Mouse (Mus musculus): Measurements from ENCODE around the gene Pax9.

DNA sequence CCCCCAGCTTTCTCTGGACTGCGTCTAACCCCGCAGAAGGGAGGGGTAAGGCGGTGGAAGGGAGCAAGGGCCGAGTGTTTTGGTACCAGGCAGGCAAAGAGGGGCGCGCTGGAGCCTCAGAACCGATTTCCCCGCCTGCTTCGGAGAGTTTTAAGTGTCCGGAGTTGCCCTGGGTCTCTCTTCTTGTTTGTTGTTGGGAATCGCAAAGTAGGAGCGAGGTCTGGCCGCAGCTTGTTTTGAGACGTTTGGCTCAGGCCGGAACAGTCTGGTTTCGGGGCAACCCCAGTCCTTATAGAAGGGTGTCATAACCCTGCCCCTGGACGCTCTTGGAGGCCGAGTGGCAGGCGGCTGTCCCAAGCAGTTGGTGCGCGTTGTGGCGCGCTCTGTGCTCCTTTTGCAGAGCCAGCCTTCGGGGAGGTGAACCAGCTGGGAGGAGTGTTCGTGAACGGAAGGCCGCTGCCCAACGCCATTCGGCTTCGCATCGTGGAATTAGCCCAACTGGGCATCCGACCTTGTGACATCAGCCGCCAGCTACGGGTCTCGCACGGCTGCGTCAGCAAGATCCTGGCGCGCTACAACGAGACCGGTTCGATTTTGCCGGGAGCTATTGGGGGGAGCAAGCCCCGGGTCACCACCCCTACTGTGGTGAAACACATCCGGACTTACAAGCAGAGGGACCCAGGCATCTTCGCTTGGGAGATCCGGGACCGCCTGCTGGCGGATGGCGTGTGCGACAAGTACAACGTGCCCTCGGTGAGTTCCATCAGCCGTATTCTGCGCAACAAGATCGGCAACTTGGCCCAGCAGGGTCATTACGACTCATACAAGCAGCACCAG lies 4.8 kb downstream of the Pax9 start:
- TF ChIP-seq ZNF384 (IDR thresholded peaks at IDR 0.05; ENCODE audit: low read depth, low read length), result no peak
- no peak for TF ChIP-seq ZC3H11A (IDR thresholded peaks at IDR 0.05; ENCODE audit: borderline replicate concordance, low read depth, low read length)

All from ES-E14 (cell line).